Mouse (Mus musculus): ENCODE data around the gene Casq1. TPM values are rescaled to one million over a fixed set of nuclear protein-coding genes. Genes with fewer than 3 reads are reported as not detected.

Gene Casq1
- total RNA-seq, 1 experiment from 2014 or later = 0.23 TPM

- peak; percentile 61 for ATAC-seq (replicated peaks; ENCODE audit: low read depth, poor library complexity, severe bottlenecking)
Observed at GRCm38 (mm10) chr1:172186401-172187289, 33.0 kb downstream of the Casq1 start.

- ATAC-seq (replicated peaks; ENCODE audit: low read depth, poor library complexity, severe bottlenecking) = no peak
Observed at GRCm38 (mm10) chr1:172183915-172184314, 35.8 kb downstream of the Casq1 start.

- no peak for ATAC-seq (replicated peaks; ENCODE audit: low read depth, poor library complexity, severe bottlenecking)
Observed at GRCm38 (mm10) chr1:172183056-172183455, 36.6 kb downstream of the Casq1 start.

- ATAC-seq (replicated peaks; ENCODE audit: low read depth, poor library complexity, severe bottlenecking) = no peak
Observed at GRCm38 (mm10) chr1:172181777-172182176, 37.9 kb downstream of the Casq1 start.

GRCm38 (mm10) chr1:172180881-172181280 is 38.8 kb downstream of the Casq1 start:
- no peak for ATAC-seq (replicated peaks; ENCODE audit: low read depth, poor library complexity, severe bottlenecking)

GRCm38 (mm10) chr1:172179102-172179501 is 40.6 kb downstream of the Casq1 start:
- ATAC-seq (replicated peaks; ENCODE audit: low read depth, poor library complexity, severe bottlenecking) = no peak

GRCm38 (mm10) chr1:172177791-172178190 is 41.9 kb downstream of the Casq1 start:
- ATAC-seq (replicated peaks; ENCODE audit: low read depth, poor library complexity, severe bottlenecking) = no peak

GRCm38 (mm10) chr1:172173181-172173580 is 46.5 kb downstream of the Casq1 start:
- no peak for ATAC-seq (replicated peaks; ENCODE audit: low read depth, poor library complexity, severe bottlenecking)

- no peak for ATAC-seq (replicated peaks; ENCODE audit: low read depth, poor library complexity, severe bottlenecking)
Observed at GRCm38 (mm10) chr1:172172381-172172780, 47.3 kb downstream of the Casq1 start.

- ATAC-seq (replicated peaks; ENCODE audit: low read depth, poor library complexity, severe bottlenecking) = no peak
Observed at GRCm38 (mm10) chr1:172169809-172170208, 49.9 kb downstream of the Casq1 start.

GRCm38 (mm10) chr1:172167911-172168310 is 51.8 kb downstream of the Casq1 start:
- ATAC-seq (replicated peaks; ENCODE audit: low read depth, poor library complexity, severe bottlenecking) = no peak

- ATAC-seq (replicated peaks; ENCODE audit: low read depth, poor library complexity, severe bottlenecking) = no peak
Observed at GRCm38 (mm10) chr1:172162959-172163358, 56.7 kb downstream of the Casq1 start.

- ATAC-seq (replicated peaks; ENCODE audit: low read depth, poor library complexity, severe bottlenecking) = peak; percentile 68
Observed at GRCm38 (mm10) chr1:172162009-172162408, 57.7 kb downstream of the Casq1 start.

- ATAC-seq (replicated peaks; ENCODE audit: low read depth, poor library complexity, severe bottlenecking) = no peak
Observed at GRCm38 (mm10) chr1:172160508-172160907, 59.2 kb downstream of the Casq1 start.

- ATAC-seq (replicated peaks; ENCODE audit: low read depth, poor library complexity, severe bottlenecking) = no peak
Observed at GRCm38 (mm10) chr1:172159970-172160369, 59.7 kb downstream of the Casq1 start.

Other genes with a start within 250 kb of the Casq1 start
- gene Vangl2, start 191.4 kb downstream of the Casq1 start, total RNA-seq (2017) = 3.0 and 3.2 TPM in 2 replicates
- gene Nhlh1, start 162.3 kb downstream of the Casq1 start, total RNA-seq (2017) = not detected in 2 replicates
- 137 and 144 TPM in 2 replicates for gene Copa, start 137.3 kb downstream of the Casq1 start, total RNA-seq (2017)
- gene Ncstn, start 137.1 kb downstream of the Casq1 start, total RNA-seq (2017) = 24.3 and 25.1 TPM in 2 replicates
- gene Pex19, start 93.1 kb downstream of the Casq1 start, total RNA-seq (2017) = 37.1 and 42.2 TPM in 2 replicates
- gene Dcaf8, start 71.8 kb downstream of the Casq1 start, total RNA-seq (2017) = 157 and 167 TPM in 2 replicates
- 5.8 and 10.1 TPM in 2 replicates for gene Pea15a, start 13.1 kb downstream of the Casq1 start, total RNA-seq (2017)
- not detected in 2 replicates for gene Atp1a4, start 38.5 kb upstream of the Casq1 start, total RNA-seq (2017)
- 18.2 and 20.0 TPM in 2 replicates for gene Igsf8, start 41.8 kb upstream of the Casq1 start, total RNA-seq (2017)
- gene Atp1a2, start 78.2 kb upstream of the Casq1 start, total RNA-seq (2017) = not detected in 2 replicates
- not detected in 2 replicates for gene Kcnj9, start 109.5 kb upstream of the Casq1 start, total RNA-seq (2017)
- 0.27 and 0.39 TPM in 2 replicates for gene Kcnj10, start 121.3 kb upstream of the Casq1 start, total RNA-seq (2017)
- 17.5 and 20.4 TPM in 2 replicates for gene Pigm, start 156.7 kb upstream of the Casq1 start, total RNA-seq (2017)

Data from common myeloid progenitor, adult 5-6 weeks (primary cell).